Mouse (Mus musculus): ENCODE results near the gene Slc38a7. TPM values are rescaled to one million over a fixed set of nuclear protein-coding genes. Genes with fewer than 3 reads are reported as not detected.
"Not testable (repeated sequence)": the region's sequence is repeated elsewhere in the genome, so short reads cannot be mapped to it uniquely, and the experiment has no call there.

Slc38a7 gene
- total RNA-seq, 4 experiments from 2014 or later = 22.7 to 27.9 (median 25.4) TPM

- DNase-seq (ENCODE audit: low spot score in 2 of 2) = peak; percentile 84 to 96
Observed at GRCm38 (mm10) chr8:95807861-95808260, 45.5 kb downstream of the Slc38a7 start.

GRCm38 (mm10) chr8:95807331-95807843 lies 46.0 kb downstream of the Slc38a7 start, which contains the start of gene Cnot1:
Cnot1 (minus strand) TSS chr8:95807464.
- DNase-seq (ENCODE audit: low spot score in 2 of 2) = peak; percentile 97 to 99

GRCm38 (mm10) chr8:95806461-95807191 lies 46.7 kb downstream of the Slc38a7 start:
- peak in 1 of 2 experiments; percentile 34 for DNase-seq (ENCODE audit: low spot score in 2 of 2)

GRCm38 (mm10) chr8:95805482-95805881 lies 47.9 kb downstream of the Slc38a7 start:
- DNase-seq (ENCODE audit: low spot score in 2 of 2) = no peak

DNA sequence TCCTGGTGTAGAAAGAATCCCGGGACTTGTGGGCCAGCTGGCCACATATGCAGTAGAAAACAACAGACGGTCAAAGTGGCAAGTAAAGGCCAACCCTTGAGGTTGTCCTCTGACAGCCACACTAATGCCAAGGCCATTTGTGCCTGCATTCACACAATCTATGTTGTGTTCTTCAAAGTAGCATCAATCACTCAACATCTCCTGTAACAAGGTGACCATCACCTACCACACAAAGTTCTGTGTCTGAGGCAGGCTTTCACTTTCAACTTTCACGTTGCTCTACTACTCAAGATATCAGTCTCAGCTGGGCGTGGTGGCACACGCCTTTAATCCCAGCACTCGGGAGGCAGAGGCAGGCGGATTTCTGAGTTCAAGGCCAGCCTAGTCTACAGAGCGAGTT lies 51.1 kb downstream of the Slc38a7 start:
- no peak for DNase-seq (ENCODE audit: low spot score in 2 of 2)

- no peak for DNase-seq (ENCODE audit: low spot score in 2 of 2)
Observed at GRCm38 (mm10) chr8:95801476-95802064, 51.8 kb downstream of the Slc38a7 start.

- no peak for DNase-seq (ENCODE audit: low spot score in 2 of 2)
Observed at GRCm38 (mm10) chr8:95800353-95800752, 53.0 kb downstream of the Slc38a7 start.

GRCm38 (mm10) chr8:95799891-95800290 lies 53.4 kb downstream of the Slc38a7 start:
- DNase-seq (ENCODE audit: low spot score in 2 of 2) = no peak

- no peak for DNase-seq (ENCODE audit: low spot score in 2 of 2)
Observed at GRCm38 (mm10) chr8:95799117-95799516, 54.2 kb downstream of the Slc38a7 start.

- not testable (repeated sequence) for DNase-seq (ENCODE audit: low spot score in 2 of 2)
Observed at GRCm38 (mm10) chr8:95795333-95796061, 57.8 kb downstream of the Slc38a7 start.

Other genes with a start within 250 kb of the Slc38a7 start
- gene Gins3, start 220.1 kb downstream of the Slc38a7 start, total RNA-seq (2022) = 1 to 10 TPM; 2.0 to 3.0 (median 2.7) TPM
- 1,000 to 10,000 TPM; 1,680 to 1,868 (median 1,803) TPM for gene Ndrg4, start 176.6 kb downstream of the Slc38a7 start, total RNA-seq (2022)
- gene Setd6, start 137.7 kb downstream of the Slc38a7 start, total RNA-seq (2022) = 10 to 100 TPM; 17.6 to 25.4 (median 23.4) TPM
- 100 to 1,000 TPM; 113 to 140 (median 126) TPM for gene Cnot1, start 46.1 kb downstream of the Slc38a7 start, total RNA-seq (2022)
- gene Sap18b, start 28.2 kb downstream of the Slc38a7 start, total RNA-seq (2022) = 10 to 100 TPM; 45.9 to 88.1 (median 66.7) TPM
- 100 to 1,000 TPM; 236 to 256 (median 250) TPM for gene Got2, start 35.0 kb upstream of the Slc38a7 start, total RNA-seq (2022)